Mouse (Mus musculus): ENCODE measurements around the gene Pramel1. TPM values are rescaled to one million over a fixed set of nuclear protein-coding genes. Genes with fewer than 3 reads are reported as not detected.
"Not testable (repeated sequence)": the region's sequence is repeated elsewhere in the genome, so short reads cannot be mapped to it uniquely, and the experiment has no call there.

Pramel1 gene
- polyA plus RNA-seq, 1 experiment from 2014 or later, result not detected

- ATAC-seq (ENCODE audit: low FRiP score, low TSS enrichment), result 0 out of 2 replicates have a peak, but pooled peaks have one; percentile 35
- H3K9ac ChIP-seq (replicated peaks; ENCODE audit: low read length); H3K36me3 ChIP-seq (ENCODE audit: insufficient read depth, low read length); H3K4me2 ChIP-seq (replicated peaks; ENCODE audit: low read depth, low read length); H3K9me3 ChIP-seq (ENCODE audit: low read length); H3K4me3 ChIP-seq (ENCODE audit: low read length); H3K27ac ChIP-seq (ENCODE audit: low read length); H3K27me3 ChIP-seq (ENCODE audit: insufficient read depth, low read length); H3K4me1 ChIP-seq (ENCODE audit: insufficient read depth, low read length): not testable (repeated sequence)
- 68% methylated on average over 5 of the region's 5 CpGs for WGBS
These were observed 32.5 kb downstream of the Pramel1 start for GRCm38 (mm10) chr4:143426770-143427169.

Other genes with a start within 250 kb of the Pramel1 start
- 9.7 and 11.6 TPM in 2 replicates for gene Prdm2, start 181.4 kb upstream of the Pramel1 start, polyA plus RNA-seq (2015; fragmentation: Nextera tagmentation; extraction: Ambion mirVana)
- gene Pdpn, start 94.9 kb upstream of the Pramel1 start, polyA plus RNA-seq (2015; fragmentation: Nextera tagmentation; extraction: Ambion mirVana), result 47.5 and 48.2 TPM in 2 replicates
- 0.06 and 0.12 TPM in 2 replicates for gene Lrrc38, start 44.7 kb upstream of the Pramel1 start, polyA plus RNA-seq (2015; fragmentation: Nextera tagmentation; extraction: Ambion mirVana)
- gene Pramef8, start 18.0 kb downstream of the Pramel1 start, polyA plus RNA-seq (2015; fragmentation: Nextera tagmentation; extraction: Ambion mirVana), result 21.5 and 23.4 TPM in 2 replicates
- gene Oog4, start 55.9 kb downstream of the Pramel1 start, polyA plus RNA-seq (2015; fragmentation: Nextera tagmentation; extraction: Ambion mirVana), result not detected in 2 replicates
- gene Gm13043, start 116.9 kb downstream of the Pramel1 start, polyA plus RNA-seq (2015; fragmentation: Nextera tagmentation; extraction: Ambion mirVana), result not detected in 2 replicates
- gene Gm13040, start 141.5 kb downstream of the Pramel1 start, polyA plus RNA-seq (2015; fragmentation: Nextera tagmentation; extraction: Ambion mirVana), result not detected in 2 replicates
- not detected in 2 replicates for gene BC080695, start 157.3 kb downstream of the Pramel1 start, polyA plus RNA-seq (2015; fragmentation: Nextera tagmentation; extraction: Ambion mirVana)
- not detected in 2 replicates for gene Gm13057, start 157.3 kb downstream of the Pramel1 start, polyA plus RNA-seq (2015; fragmentation: Nextera tagmentation; extraction: Ambion mirVana)
- not detected in 2 replicates for gene Gm13083, start 220.6 kb downstream of the Pramel1 start, polyA plus RNA-seq (2015; fragmentation: Nextera tagmentation; extraction: Ambion mirVana)